Mouse (Mus musculus): ENCODE data around the gene L1td1. TPM values are rescaled to one million over a fixed set of nuclear protein-coding genes. Genes with fewer than 3 reads are reported as not detected.

L1td1 gene
- polyA plus RNA-seq, 1 experiment = not detected

GRCm38 (mm10) chr4:98777464-98777863, 50.9 kb downstream of the L1td1 start:
- no peak for TF ChIP-seq GATA1 (IDR thresholded peaks at IDR 0.05; ENCODE audit: low read length)

DNA sequence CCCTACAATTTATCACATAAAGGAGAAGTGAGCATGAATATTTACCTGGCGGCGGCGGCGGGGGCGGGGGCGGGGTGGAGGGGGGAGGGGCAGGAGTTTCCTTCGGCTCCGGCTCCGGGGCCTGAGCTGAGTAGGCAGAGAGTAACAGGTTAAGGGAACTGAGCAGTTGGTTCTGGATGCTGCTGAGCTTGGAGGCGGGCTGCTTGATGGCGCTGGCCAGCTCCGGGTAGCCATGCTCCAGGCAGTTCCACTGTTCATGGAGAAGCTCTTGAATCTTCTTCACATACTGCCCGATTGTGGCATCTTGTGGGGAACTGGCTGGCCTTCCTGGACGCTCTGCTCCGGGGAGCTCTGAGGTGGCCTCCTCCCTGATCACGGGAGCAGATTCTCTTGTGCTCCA, 51.7 kb downstream of the L1td1 start:
- TF ChIP-seq GATA1 (IDR thresholded peaks at IDR 0.05; ENCODE audit: low read length) = no peak

DNA sequence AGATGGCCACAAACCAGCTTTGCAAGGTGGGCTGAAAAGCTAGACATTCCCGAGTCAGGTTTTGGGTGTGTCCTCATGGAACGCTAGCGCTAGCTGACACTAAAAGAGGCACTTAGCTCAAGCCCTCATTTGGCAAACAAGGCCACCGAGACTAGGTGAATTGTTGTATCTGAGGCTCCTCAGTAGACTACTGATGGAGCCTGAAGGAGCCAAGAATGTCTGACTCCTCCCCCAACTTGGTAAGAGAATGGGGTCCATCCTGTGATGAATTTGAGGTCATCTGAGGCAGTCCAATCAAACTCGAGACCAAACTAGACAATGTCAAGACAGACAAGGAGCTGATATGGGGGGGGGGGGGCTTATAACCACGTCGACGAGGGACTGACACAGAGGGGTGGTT, 59.3 kb downstream of the L1td1 start:
- no peak for TF ChIP-seq GATA1 (IDR thresholded peaks at IDR 0.05; ENCODE audit: low read length)

DNA sequence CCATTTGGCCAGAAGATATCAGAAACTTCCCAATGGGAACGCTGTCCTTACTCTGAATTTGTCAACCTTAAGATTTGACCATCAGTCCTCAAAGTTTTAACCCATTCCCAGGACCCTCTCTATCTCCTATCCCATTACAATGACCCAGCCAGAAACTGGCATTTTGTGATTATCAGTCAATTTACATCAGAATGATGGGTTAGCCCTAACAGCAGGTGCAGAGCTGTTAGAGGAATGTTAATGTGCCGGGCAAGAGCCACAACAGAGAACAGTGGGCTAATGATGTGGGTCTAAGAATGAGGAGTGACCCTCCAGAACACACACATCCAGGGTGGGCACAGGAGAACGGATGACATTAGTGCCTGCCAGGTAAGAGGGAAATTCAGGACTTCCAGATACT, 59.7 kb downstream of the L1td1 start:
- no peak for TF ChIP-seq GATA1 (IDR thresholded peaks at IDR 0.05; ENCODE audit: low read length)

Other genes with a start within 250 kb of the L1td1 start
- not detected in 2 replicates for gene Kank4, start 90.8 kb downstream of the L1td1 start, polyA plus RNA-seq (2012)
- gene I0C0044D17Rik, start 97.1 kb downstream of the L1td1 start, polyA plus RNA-seq (2012) = not detected in 2 replicates
- gene Usp1, start 197.1 kb downstream of the L1td1 start, polyA plus RNA-seq (2012) = 623 and 836 TPM in 2 replicates

Data from G1E-ER4 (cell line).